Mouse (Mus musculus) midbrain, embryonic 10.5 days (tissue): ENCODE data around the gene Acot11. TPM values are rescaled to one million over a fixed set of nuclear protein-coding genes. Genes with fewer than 3 reads are reported as not detected.
A peak's percentile ranks its signal among the peaks of the same experiment; 100 is the strongest.

ENCODE experiments used
- DNase-seq: peaks from one replicate; pipeline ENCODE4 v3.0.0-alpha.2; 2017; ENCODE audit warnings: low spot score
- H3K27ac ChIP-seq: fragments of 300-500 bp; sonication (generic); replicated peaks from 2 replicates; pipeline ENCODE4 v1.5.1; 2016; ENCODE audit warnings: mild to moderate bottlenecking
- H3K27me3 ChIP-seq: fragments of 300-500 bp; sonication (generic); 2 replicates; pipeline ENCODE4 v1.6.1; 2016; ENCODE audit warnings: low read depth, mild to moderate bottlenecking; ENCODE audit not compliant: poor library complexity, severe bottlenecking
- H3K36me3 ChIP-seq: fragments of 300-500 bp; sonication (generic); 2 replicates; pipeline ENCODE4 v1.6.1; 2016; ENCODE audit warnings: mild to moderate bottlenecking, moderate library complexity
- H3K4me1 ChIP-seq: fragments of 300-500 bp; sonication (generic); 2 replicates; pipeline ENCODE4 v1.6.1; 2016
- H3K4me3 ChIP-seq: fragments of 300-500 bp; sonication (generic); 2 replicates; pipeline ENCODE4 v1.5.1; 2016; ENCODE audit warnings: mild to moderate bottlenecking, moderate library complexity
- H3K9me3 ChIP-seq: fragments of 300-500 bp; sonication (generic); replicated peaks from 2 replicates; pipeline ENCODE4 v1.6.1; 2016; ENCODE audit warnings: mild to moderate bottlenecking
- WGBS: fragments of 180-500 bp; shearing (Covaris S2); methylation state at CpG from one replicate; pipeline ENCODE4 v1.1.7; 2016; 5-methylcytosine and 5-hydroxymethylcytosine counted together
- polyA plus RNA-seq: library from polyadenylated mRNA; unstranded; fragments of >200 nt; fragmentation: Nextera tagmentation; extraction: Ambion mirVana; gene quantifications from 2 replicates; pipeline ENCODE4 v1.2.1, GENCODE M21; 2016

Gene Acot11
- polyA plus RNA-seq, 1 experiment from 2014 or later: 2.0 TPM

GRCm38 (mm10) chr4:106830545-106831112 is 25.8 kb upstream of the Acot11 start:
- Histone ChIP-seq H3K4me1 (peaks cover 32% of the 10 kb centered on the region), H3K27ac (no peak overlapping the region), H3K27me3 (peaks cover 49% of the 10 kb centered on the region), H3K36me3 (no peaks in the 10 kb centered on the region), H3K9me3 (no peaks in the 10 kb centered on the region), H3K4me3 (no peak overlapping the region)
- DNase-seq: no peak
- 70% methylated on average over 6 of the region's 6 CpGs for WGBS

DNA sequence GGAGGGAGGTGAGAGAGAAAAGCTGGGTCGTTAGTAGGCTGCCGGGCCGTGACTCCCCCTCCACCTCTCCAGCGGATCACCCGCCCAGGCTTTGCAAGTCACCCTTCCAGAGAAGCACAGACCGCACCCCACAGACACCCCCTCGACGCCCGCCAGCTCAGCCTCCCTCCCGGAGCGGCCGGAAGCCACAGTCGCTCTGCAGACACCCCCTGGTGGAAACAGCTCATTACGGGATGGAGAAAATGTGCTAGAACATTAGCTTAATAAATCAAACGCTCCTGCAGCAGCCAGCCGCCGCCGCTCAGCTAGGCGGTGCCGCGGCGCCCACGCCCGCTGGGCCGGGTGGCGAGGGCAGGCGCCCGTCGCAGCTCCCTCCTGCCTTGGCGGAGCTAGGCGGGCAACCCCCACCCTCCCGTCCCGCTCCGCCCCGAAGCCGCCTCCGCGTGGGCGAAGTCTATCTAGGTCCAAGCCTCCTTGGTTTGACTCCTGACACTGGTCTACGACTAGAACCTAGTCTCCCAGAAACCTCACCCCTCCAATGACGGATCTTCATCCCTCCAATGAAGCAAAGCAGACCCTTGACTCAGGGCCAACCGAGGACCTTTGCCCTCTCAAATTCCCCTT is 23.1 kb upstream of the Acot11 start:
- Histone ChIP-seq H3K4me3 (peak overlapping the region; percentile 56), H3K4me1 (peaks cover 29% of the 10 kb centered on the region), H3K27me3 (peaks cover 58% of the 10 kb centered on the region), H3K9me3 (no peaks in the 10 kb centered on the region), H3K27ac (peak overlapping the region; percentile 34), H3K36me3 (no peaks in the 10 kb centered on the region)
- peak; percentile 57 for DNase-seq
- WGBS: under 1% methylated on average over 42 of the region's 42 CpGs

GRCm38 (mm10) chr4:106825229-106825628 is 20.4 kb upstream of the Acot11 start:
- WGBS: 62% methylated on average over 5 of the region's 5 CpGs
- H3K4me3 ChIP-seq: no peak overlapping the region
- no peaks in the 10 kb centered on the region for H3K9me3 ChIP-seq
- DNase-seq: no peak
- H3K27ac ChIP-seq: no peak overlapping the region
- H3K27me3 ChIP-seq: peaks cover 54% of the 10 kb centered on the region
- H3K36me3 ChIP-seq: no peaks in the 10 kb centered on the region
- peaks cover 22% of the 10 kb centered on the region for H3K4me1 ChIP-seq

DNA sequence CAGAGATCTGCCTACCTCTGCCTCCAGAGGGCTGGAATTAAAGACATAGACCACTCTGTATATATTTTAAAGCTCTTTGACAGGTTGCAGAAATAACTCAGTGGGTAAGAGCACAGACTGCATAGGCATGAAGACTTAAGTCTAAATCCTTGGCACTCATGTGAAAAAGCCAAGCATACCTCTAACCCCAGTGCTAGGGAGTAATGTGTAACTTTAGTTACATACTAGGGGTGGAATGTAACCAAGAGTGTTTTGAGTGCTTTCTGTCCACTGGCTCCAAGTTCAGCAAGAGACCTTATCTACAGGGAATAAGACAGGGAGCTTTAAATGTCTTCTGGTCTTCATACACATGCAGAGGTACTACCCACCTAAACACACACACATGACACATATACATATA is 14.6 kb upstream of the Acot11 start:
- Histone ChIP-seq H3K27me3 (no peaks in the 10 kb centered on the region), H3K9me3 (no peaks in the 10 kb centered on the region), H3K27ac (no peak overlapping the region), H3K4me3 (no peak overlapping the region), H3K36me3 (no peaks in the 10 kb centered on the region), H3K4me1 (peaks cover 10% of the 10 kb centered on the region; the same call in 1 of the 2 replicates)
- DNase-seq: no peak

GRCm38 (mm10) chr4:106818332-106818731 is 13.5 kb upstream of the Acot11 start:
- Histone ChIP-seq H3K9me3 (no peaks in the 10 kb centered on the region), H3K36me3 (no peaks in the 10 kb centered on the region), H3K27ac (no peak overlapping the region), H3K4me3 (no peak overlapping the region), H3K4me1 (peaks cover 10% of the 10 kb centered on the region; the same call in 1 of the 2 replicates), H3K27me3 (no peaks in the 10 kb centered on the region)
- no peak for DNase-seq
- 78% methylated on average over 6 of the region's 6 CpGs for WGBS

DNA sequence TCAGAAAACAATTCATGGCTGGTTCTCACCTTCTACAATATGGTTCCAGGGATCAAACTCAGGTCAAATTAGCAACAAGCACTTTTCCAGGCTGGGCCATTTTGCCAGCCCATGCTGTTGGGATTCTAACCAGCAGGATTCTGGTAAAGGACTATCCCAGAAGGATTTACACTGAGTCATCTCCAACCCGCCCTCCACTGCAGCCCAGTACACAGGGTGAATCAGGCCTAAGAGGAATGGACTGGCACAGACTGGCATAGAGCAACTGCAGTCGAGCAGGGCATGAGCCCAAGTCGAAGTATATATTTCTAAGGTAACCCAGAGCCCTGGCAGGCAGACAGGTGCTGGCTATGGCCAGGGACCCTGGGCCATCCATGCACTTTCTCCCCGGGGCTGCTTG is 12.2 kb upstream of the Acot11 start:
- Histone ChIP-seq H3K27me3 (no peaks in the 10 kb centered on the region), H3K9me3 (no peaks in the 10 kb centered on the region), H3K27ac (no peak overlapping the region), H3K36me3 (no peaks in the 10 kb centered on the region), H3K4me1 (peaks cover 10% of the 10 kb centered on the region; the same call in 1 of the 2 replicates), H3K4me3 (no peak overlapping the region)
- WGBS: 87% methylated on average over 4 of the region's 4 CpGs
- DNase-seq: no peak

DNA sequence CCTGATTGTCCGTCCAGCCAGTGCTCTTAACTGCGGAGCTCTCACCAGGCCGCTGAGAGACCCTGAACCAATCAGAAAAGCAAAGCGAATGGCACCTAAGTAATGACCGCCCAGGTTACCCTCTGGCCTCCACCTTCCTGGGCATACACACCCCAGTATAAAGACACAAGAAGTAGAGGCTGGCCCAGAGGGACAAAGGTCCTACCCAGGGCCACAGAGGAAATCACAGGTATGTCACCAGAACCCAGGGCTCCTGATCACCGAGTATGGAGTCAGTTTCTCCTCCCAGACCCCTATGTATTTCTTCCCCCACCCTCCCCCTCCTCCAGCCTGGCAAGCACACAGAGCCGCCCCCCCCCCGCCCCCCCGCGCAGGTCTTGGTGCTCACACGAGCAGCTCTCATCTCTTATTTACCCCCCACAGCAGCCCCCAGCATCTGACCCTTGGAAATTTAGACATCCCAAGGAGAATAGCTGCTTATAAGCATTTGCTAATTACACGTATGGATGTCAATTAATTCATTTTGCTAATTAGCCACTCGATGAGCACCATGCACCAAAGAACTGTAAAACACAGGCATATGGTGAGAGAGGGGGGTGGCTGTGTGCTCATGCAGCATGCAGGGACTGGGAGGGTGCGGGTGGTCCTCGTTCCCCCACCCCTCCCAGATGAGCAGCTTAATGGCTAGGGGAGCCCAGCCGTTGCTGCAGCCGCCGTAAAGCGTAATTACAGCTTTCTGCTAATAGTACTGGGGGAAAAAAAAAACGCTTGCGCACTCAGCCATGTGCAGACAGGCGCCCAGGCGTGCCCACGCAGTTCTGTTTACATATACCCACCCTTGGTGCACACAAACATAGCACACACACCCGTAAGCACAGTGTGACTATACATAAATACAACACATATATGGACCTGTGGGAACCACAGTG is 10.9 kb upstream of the Acot11 start:
- DNase-seq: no peak
- peaks cover 10% of the 10 kb centered on the region; the same call in 1 of the 2 replicates for H3K4me1 ChIP-seq
- 78% methylated on average over 25 of the region's 25 CpGs for WGBS
- peaks cover 3% of the 10 kb centered on the region; the same call in 1 of the 2 replicates for H3K9me3 ChIP-seq
- no peak overlapping the region for H3K27ac ChIP-seq
- H3K27me3 ChIP-seq: no peaks in the 10 kb centered on the region
- no peak overlapping the region for H3K4me3 ChIP-seq
- no peaks in the 10 kb centered on the region for H3K36me3 ChIP-seq

DNA sequence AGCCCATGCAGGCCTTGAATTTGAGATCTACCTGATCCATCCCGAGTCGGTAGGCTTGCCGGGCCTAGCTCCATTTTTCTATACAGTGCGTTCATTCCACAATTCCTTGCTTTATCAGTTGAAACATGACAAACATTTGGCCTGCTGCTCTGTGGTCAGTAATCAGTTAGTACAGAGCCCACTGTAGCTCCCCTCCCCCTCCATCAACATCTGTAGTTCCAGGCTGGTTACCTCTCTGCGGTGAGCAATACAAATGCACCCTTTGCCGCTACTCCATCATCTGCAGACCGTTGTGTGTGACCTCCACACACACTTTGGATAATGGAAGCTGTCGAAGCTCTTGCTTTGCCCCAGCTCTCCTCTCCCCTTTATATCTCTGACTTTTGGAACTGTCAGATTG is 6.4 kb upstream of the Acot11 start:
- H3K36me3 ChIP-seq: no peaks in the 10 kb centered on the region
- WGBS: 96% methylated on average over 8 of the region's 8 CpGs

DNA sequence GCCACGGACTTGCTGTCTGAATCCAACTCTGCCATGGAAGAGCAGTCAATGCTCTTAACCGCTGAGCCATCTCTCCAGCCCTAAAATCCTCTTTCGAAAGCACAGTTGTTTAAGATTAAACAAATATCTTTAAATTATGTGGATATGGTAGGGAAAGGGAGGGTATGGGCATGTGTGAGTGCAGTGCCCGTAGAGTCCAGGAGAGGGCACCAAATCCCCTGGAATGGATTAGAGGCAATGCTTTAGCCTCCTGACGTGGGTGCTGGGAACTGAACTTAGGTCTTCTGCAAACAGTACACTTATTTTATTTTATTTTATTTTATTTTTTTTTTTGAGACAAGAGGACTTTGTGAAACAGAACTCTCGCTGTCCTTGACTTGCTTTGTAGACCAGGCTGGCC is 5.2 kb upstream of the Acot11 start:
- Histone ChIP-seq H3K9me3 (peaks cover 11% of the 10 kb centered on the region; the same call in 1 of the 2 replicates), H3K36me3 (no peaks in the 10 kb centered on the region), H3K4me1 (peaks cover 5% of the 10 kb centered on the region), H3K4me3 (no peak overlapping the region), H3K27ac (no peak overlapping the region), H3K27me3 (peaks cover 17% of the 10 kb centered on the region)
- DNase-seq: no peak
- WGBS: 87% methylated on average over 6 of the region's 6 CpGs

More for the DNA sequence above, 6.4 kb upstream of the Acot11 start:
- no peak for DNase-seq
- Histone ChIP-seq H3K4me1 (peaks cover 5% of the 10 kb centered on the region; the same call in 1 of the 2 replicates), H3K27me3 (peaks cover 6% of the 10 kb centered on the region; the same call in 1 of the 2 replicates), H3K4me3 (no peak overlapping the region), H3K9me3 (peaks cover 11% of the 10 kb centered on the region; the same call in 1 of the 2 replicates), H3K27ac (no peak overlapping the region)

GRCm38 (mm10) chr4:106807287-106807686 is 2.5 kb upstream of the Acot11 start:
- Histone ChIP-seq H3K4me3 (no peak overlapping the region), H3K27me3 (peaks cover 36% of the 10 kb centered on the region), H3K4me1 (peaks cover 12% of the 10 kb centered on the region), H3K27ac (no peak overlapping the region), H3K36me3 (no peaks in the 10 kb centered on the region), H3K9me3 (peaks cover 11% of the 10 kb centered on the region; the same call in 1 of the 2 replicates)
- 94% methylated on average over 3 of the region's 3 CpGs for WGBS
- DNase-seq: no peak

GRCm38 (mm10) chr4:106805890-106806289 is 1.1 kb upstream of the Acot11 start:
- Histone ChIP-seq H3K4me1 (peaks cover 12% of the 10 kb centered on the region), H3K36me3 (no peaks in the 10 kb centered on the region), H3K4me3 (no peak overlapping the region), H3K9me3 (peaks cover 10% of the 10 kb centered on the region; the same call in 1 of the 2 replicates), H3K27me3 (peaks cover 36% of the 10 kb centered on the region), H3K27ac (no peak overlapping the region; the same call in 1 of the 2 replicates)
- 68% methylated on average over 2 of the region's 2 CpGs for WGBS
- no peak for DNase-seq

GRCm38 (mm10) chr4:106804201-106804909 is 443 bp downstream of the Acot11 start:
- Histone ChIP-seq H3K36me3 (no peaks in the 10 kb centered on the region), H3K4me3 (peak overlapping the region; percentile 45), H3K4me1 (peaks cover 23% of the 10 kb centered on the region), H3K27me3 (peaks cover 36% of the 10 kb centered on the region), H3K9me3 (no peaks in the 10 kb centered on the region; the same call in 1 of the 2 replicates), H3K27ac (peak overlapping the region; percentile 69)
- WGBS: 41% methylated on average over 16 of the region's 16 CpGs
- no peak for DNase-seq
